Mouse (Mus musculus): ENCODE data around the gene Exosc10. TPM values are rescaled to one million over a fixed set of nuclear protein-coding genes. Genes with fewer than 3 reads are reported as not detected.

The Exosc10 gene
- polyA plus RNA-seq, 2 experiments: 20.1 to 36.0 TPM

DNA sequence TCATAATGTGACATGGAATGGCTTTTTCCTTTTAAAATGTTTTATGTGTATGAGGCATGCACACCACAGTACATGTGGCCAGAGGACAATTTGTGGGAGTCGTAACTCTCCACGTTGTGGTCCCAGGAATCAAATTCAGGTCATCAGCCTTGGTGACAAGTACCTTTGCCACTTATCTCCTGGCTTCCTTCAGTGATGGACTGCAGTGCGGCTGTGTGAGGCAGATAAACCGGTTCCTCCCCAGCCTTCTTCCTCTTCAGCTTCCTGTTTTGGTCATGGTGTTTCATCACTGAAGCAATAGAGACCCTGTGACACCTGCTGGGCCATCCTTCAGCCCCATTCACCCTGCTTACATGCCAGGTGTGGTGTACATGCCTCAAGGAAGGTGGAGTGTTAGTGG, 25.0 kb downstream of the Exosc10 start:
- Histone ChIP-seq H3K27ac (no peak overlapping the region), H3K36me3 (replicated peaks; ENCODE audit: control insufficient read depth, insufficient read depth, low read depth) (peaks cover 18% of the 10 kb centered on the region), H3K9ac (replicated peaks) (no peak overlapping the region), H3K27me3 (ENCODE audit: control insufficient read depth, insufficient read depth, low read length) (no peaks in the 10 kb centered on the region), H3K4me1 (replicated peaks; ENCODE audit: control insufficient read depth in 2 of 2, insufficient read depth in 2 of 2, low read length in 1 of 2) (peaks cover 0 to 12% of the 10 kb centered on the region in 2 experiments; a peak in 2 of 4 replicates), H3K4me3 (ENCODE audit: insufficient read depth in 1 of 2, low read depth in 2 of 2, low read length in 2 of 2) (no peak overlapping the region), H3K9me3 (ENCODE audit: control insufficient read depth, low read length) (no peaks in the 10 kb centered on the region), H3K4me2 (ENCODE audit: low read depth) (no peak overlapping the region)
- DNase-seq (ENCODE audit: low read depth in 3 of 3, low spot score in 3 of 3) (no peak), ATAC-seq (ENCODE audit: insufficient read depth) (peak; percentile 19; the same call in 1 of the 2 replicates)
- WGBS (ENCODE audit: insufficient replicate concordance): 8% methylated on average over 4 of the region's 4 CpGs
- TF ChIP-seq CTCF (IDR thresholded peaks at IDR 0.05; ENCODE audit: low read depth) (no peak), EP300 (IDR thresholded peaks at IDR 0.05; ENCODE audit: low read depth) (no peak)

GRCm38 (mm10) chr4:148586648-148587047, 28.4 kb downstream of the Exosc10 start:
- Histone ChIP-seq H3K27ac (no peak overlapping the region), H3K4me3 (ENCODE audit: insufficient read depth in 1 of 2, low read depth in 2 of 2, low read length in 2 of 2) (no peak overlapping the region), H3K4me1 (replicated peaks; ENCODE audit: control insufficient read depth in 2 of 2, insufficient read depth in 2 of 2, low read length in 1 of 2) (peaks cover 3 to 15% of the 10 kb centered on the region in 2 experiments; a peak in 3 of 4 replicates), H3K36me3 (replicated peaks; ENCODE audit: control insufficient read depth, insufficient read depth, low read depth) (peaks cover 2% of the 10 kb centered on the region), H3K9ac (replicated peaks) (no peak overlapping the region), H3K9me3 (ENCODE audit: control insufficient read depth, low read length) (no peaks in the 10 kb centered on the region), H3K4me2 (ENCODE audit: low read depth) (no peak overlapping the region), H3K27me3 (ENCODE audit: control insufficient read depth, insufficient read depth, low read length) (no peaks in the 10 kb centered on the region)
- DNase-seq (ENCODE audit: low read depth in 3 of 3, low spot score in 3 of 3) (no peak), ATAC-seq (ENCODE audit: insufficient read depth) (no peak)
- 14% methylated on average over 9 of the region's 9 CpGs for WGBS (ENCODE audit: insufficient replicate concordance)
- TF ChIP-seq EP300 (IDR thresholded peaks at IDR 0.05; ENCODE audit: low read depth): no peak
- no peak for TF ChIP-seq CTCF (IDR thresholded peaks at IDR 0.05; ENCODE audit: low read depth)

GRCm38 (mm10) chr4:148588793-148589192, 30.6 kb downstream of the Exosc10 start:
- Histone ChIP-seq H3K27ac (no peak overlapping the region), H3K9me3 (ENCODE audit: control insufficient read depth, low read length) (no peaks in the 10 kb centered on the region), H3K4me1 (replicated peaks; ENCODE audit: control insufficient read depth in 2 of 2, insufficient read depth in 2 of 2, low read length in 1 of 2) (peaks cover 3 to 11% of the 10 kb centered on the region in 2 experiments), H3K9ac (replicated peaks) (no peak overlapping the region), H3K4me2 (ENCODE audit: low read depth) (no peak overlapping the region), H3K4me3 (ENCODE audit: insufficient read depth in 1 of 2, low read depth in 2 of 2, low read length in 2 of 2) (no peak overlapping the region), H3K27me3 (ENCODE audit: control insufficient read depth, insufficient read depth, low read length) (no peaks in the 10 kb centered on the region), H3K36me3 (replicated peaks; ENCODE audit: control insufficient read depth, insufficient read depth, low read depth) (peaks cover 9% of the 10 kb centered on the region)
- ATAC-seq (ENCODE audit: insufficient read depth) (no peak), DNase-seq (ENCODE audit: low read depth in 3 of 3, low spot score in 3 of 3) (no peak)
- TF ChIP-seq EP300 (IDR thresholded peaks at IDR 0.05; ENCODE audit: low read depth) (no peak), CTCF (IDR thresholded peaks at IDR 0.05; ENCODE audit: low read depth) (no peak)
- WGBS (ENCODE audit: insufficient replicate concordance): 60% methylated on average over 9 of the region's 9 CpGs

GRCm38 (mm10) chr4:148589565-148589964, 31.3 kb downstream of the Exosc10 start:
- no peaks in the 10 kb centered on the region for H3K27me3 ChIP-seq (ENCODE audit: control insufficient read depth, insufficient read depth, low read length)
- 76% methylated on average over 8 of the region's 8 CpGs for WGBS (ENCODE audit: insufficient replicate concordance)
- no peak overlapping the region for H3K4me3 ChIP-seq (ENCODE audit: insufficient read depth in 1 of 2, low read depth in 2 of 2, low read length in 2 of 2)
- peaks cover 3 to 11% of the 10 kb centered on the region in 2 experiments for H3K4me1 ChIP-seq (replicated peaks; ENCODE audit: control insufficient read depth in 2 of 2, insufficient read depth in 2 of 2, low read length in 1 of 2)
- H3K27ac ChIP-seq: no peak overlapping the region
- no peak overlapping the region for H3K4me2 ChIP-seq (ENCODE audit: low read depth)
- H3K9me3 ChIP-seq (ENCODE audit: control insufficient read depth, low read length): no peaks in the 10 kb centered on the region
- no peak overlapping the region for H3K9ac ChIP-seq (replicated peaks)
- no peak for ATAC-seq (ENCODE audit: insufficient read depth)
- H3K36me3 ChIP-seq (replicated peaks; ENCODE audit: control insufficient read depth, insufficient read depth, low read depth): peaks cover 16% of the 10 kb centered on the region
- no peak for DNase-seq (ENCODE audit: low read depth in 3 of 3, low spot score in 3 of 3)
- no peak for TF ChIP-seq EP300 (IDR thresholded peaks at IDR 0.05; ENCODE audit: low read depth)
- no peak for TF ChIP-seq CTCF (IDR thresholded peaks at IDR 0.05; ENCODE audit: low read depth)

DNA sequence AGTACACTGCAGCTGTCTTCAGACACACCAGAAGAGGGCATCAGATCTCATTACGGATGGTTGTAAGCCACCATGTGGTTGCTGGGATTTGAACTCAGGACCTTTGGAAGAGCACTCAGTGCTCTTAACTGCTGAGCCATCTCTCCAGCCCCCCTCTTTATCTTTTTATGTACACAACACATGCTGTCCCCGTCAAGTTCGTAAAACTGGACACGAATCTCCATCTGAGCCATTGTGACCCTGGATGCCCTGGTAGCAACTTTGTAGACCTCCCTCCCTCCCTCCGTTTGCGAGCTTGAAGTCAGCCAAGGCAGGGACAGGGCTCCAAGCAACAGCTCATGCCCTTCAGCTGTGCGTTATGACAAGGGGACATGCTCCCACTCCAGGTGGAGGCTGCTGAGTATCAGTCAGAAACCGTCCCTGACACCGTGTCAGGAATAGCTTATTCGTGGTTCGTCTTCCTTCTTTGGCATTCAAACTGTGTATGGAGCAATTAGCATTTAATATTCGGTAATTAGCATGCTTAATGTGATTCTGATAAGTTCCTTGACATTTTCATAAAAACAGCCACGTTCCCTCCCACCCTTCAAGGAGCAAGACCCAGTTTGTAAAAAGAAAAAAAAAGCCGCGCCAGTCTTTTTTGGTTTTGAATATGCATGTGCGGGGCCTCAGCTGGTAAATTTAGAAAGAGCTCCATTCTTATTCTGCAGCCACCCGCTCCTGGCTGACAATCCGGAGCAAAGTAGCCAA, 32.4 kb downstream of the Exosc10 start:
- H3K36me3 ChIP-seq (replicated peaks; ENCODE audit: control insufficient read depth, insufficient read depth, low read depth): peaks cover 25% of the 10 kb centered on the region
- 3% methylated on average over 18 of the region's 18 CpGs for WGBS (ENCODE audit: insufficient replicate concordance)
- TF ChIP-seq EP300 (IDR thresholded peaks at IDR 0.05; ENCODE audit: low read depth) (no peak), CTCF (IDR thresholded peaks at IDR 0.05; ENCODE audit: low read depth) (peak; percentile 2; the same call in 1 of the 2 replicates)
- ATAC-seq (ENCODE audit: insufficient read depth) (no peak), DNase-seq (ENCODE audit: low read depth in 3 of 3, low spot score in 3 of 3) (peak in 2 of 3 experiments; percentile 24)
- peak overlapping the region; percentile 44 for H3K9ac ChIP-seq (replicated peaks)
- peaks cover 3 to 11% of the 10 kb centered on the region in 2 experiments for H3K4me1 ChIP-seq (replicated peaks; ENCODE audit: control insufficient read depth in 2 of 2, insufficient read depth in 2 of 2, low read length in 1 of 2)
- peak overlapping the region; percentile 86 for H3K4me2 ChIP-seq (ENCODE audit: low read depth)
- H3K27ac ChIP-seq: peak overlapping the region; percentile 18
- H3K4me3 ChIP-seq (ENCODE audit: insufficient read depth in 1 of 2, low read depth in 2 of 2, low read length in 2 of 2): peak overlapping the region; percentile 69 to 75
- H3K9me3 ChIP-seq (ENCODE audit: control insufficient read depth, low read length): no peaks in the 10 kb centered on the region
- H3K27me3 ChIP-seq (ENCODE audit: control insufficient read depth, insufficient read depth, low read length): no peaks in the 10 kb centered on the region

Data from liver, embryonic 14.5 days (tissue).